ENCODE assay signal across 14 mouse cellular contexts in the genomic region with DNA sequence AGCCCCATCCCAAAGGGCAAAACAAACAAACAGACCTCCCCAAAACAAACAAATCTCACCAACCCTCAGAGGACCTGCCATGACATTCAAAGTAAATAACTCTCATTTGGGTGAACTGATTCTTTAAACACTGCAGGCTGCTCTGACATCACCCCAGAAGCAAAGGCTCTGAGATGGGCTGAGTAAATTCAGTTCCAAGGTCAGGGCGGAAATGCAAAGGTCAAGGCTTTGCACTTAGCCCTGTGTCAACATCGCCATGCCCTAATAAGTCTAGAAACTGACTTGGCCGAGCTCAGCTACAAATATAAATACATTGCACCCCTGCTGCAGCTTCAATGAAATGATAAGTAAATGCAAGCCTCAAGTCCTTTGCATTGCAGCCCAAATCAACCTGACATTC.
A peak's percentile ranks its signal among the peaks of the same experiment; 100 is the strongest.
DNase-seq lines count a peak whose midpoint lies in the region; ATAC-seq lines count a peak whose summit lies in the region.
"Had no signal": no experiment of that assay in that cellular context is flagged by ENCODE, and none has a peak within 500 bp of the region (broad histone marks: within the 10 kb centered on the region; RNA-seq: fewer than 3 reads in every experiment).

No protein-coding gene starts in this region.

- ATAC-seq in kidney, embryonic 15.5 days (replicated peaks; ENCODE audit: low FRiP score), result no peak
- ATAC-seq in liver, embryonic 12.5 days, result no peak
- ATAC-seq in stomach, embryonic 15.5 days (ENCODE audit: insufficient read depth, low FRiP score, low read depth), result no peak
- ATAC-seq: inflammation-experienced regulatory T-cells, adult 6 months had no signal

- WGBS in kidney, embryonic 15.5 days, result 26% methylated on average over 3 of the region's 3 CpGs
- 37% methylated on average over 3 of the region's 3 CpGs for WGBS in liver, embryonic 12.5 days (ENCODE audit: insufficient replicate concordance)
- whole genome bisulfite sequencing in stomach, embryonic 15.5 days, result 32% methylated on average over 3 of the region's 3 CpGs

- H3K27me3 ChIP-seq in kidney, embryonic 15.5 days, result no peaks in the 10 kb centered on the region
- no peaks in the 10 kb centered on the region for H3K27me3 ChIP-seq in liver, embryonic 12.5 days (replicated peaks)
- H3K27me3 ChIP-seq in stomach, embryonic 15.5 days (replicated peaks), result no peaks in the 10 kb centered on the region
- H3K27me3 ChIP-seq: heart, embryonic 13.5 days had no signal

- peaks cover 32% of the 10 kb centered on the region for H3K4me1 ChIP-seq in kidney, embryonic 15.5 days
- no peaks in the 10 kb centered on the region for H3K4me1 ChIP-seq in liver, embryonic 12.5 days
- H3K4me1 ChIP-seq in stomach, embryonic 15.5 days, result peaks cover 15% of the 10 kb centered on the region; the same call in 1 of the 2 replicates

- no peak overlapping the region for H3K9ac ChIP-seq in kidney, embryonic 15.5 days
- no peak overlapping the region for H3K9ac ChIP-seq in liver, embryonic 12.5 days
- H3K9ac ChIP-seq in stomach, embryonic 15.5 days, result no peak overlapping the region
- H3K9ac ChIP-seq: forebrain, embryonic 12.5 days; heart, embryonic 13.5 days had no signal

- peak; percentile 13 for DNase-seq in kidney, adult 18-20 months
- DNase-seq in embryo, embryonic 9.5 days (ENCODE audit: extremely low spot score), result peak; percentile 35
- DNase-seq in right cerebral cortex, postnatal 36 days (ENCODE audit: low spot score in 2 of 2), result no peak
- DNase-seq in layer of hippocampus, adult 18-20 months (ENCODE audit: low spot score in 2 of 2), result no peak
- no peak for DNase-seq in urinary bladder, postnatal 10 days (ENCODE audit: low spot score)
- DNase-seq: gastrocnemius, postnatal 10 days; thymus, postnatal 36 days had no signal

- H3K27ac ChIP-seq in kidney, embryonic 15.5 days, result no peak overlapping the region
- peak overlapping the region; percentile 48; the same call in 1 of the 2 replicates for H3K27ac ChIP-seq in liver, embryonic 12.5 days
- H3K27ac ChIP-seq in stomach, embryonic 15.5 days, result peak overlapping the region; percentile 3; the same call in 1 of the 2 replicates
- H3K27ac ChIP-seq: forebrain, embryonic 12.5 days; heart, embryonic 13.5 days had no signal

- no peak overlapping the region for H3K4me2 ChIP-seq in kidney, embryonic 15.5 days
- no peak overlapping the region for H3K4me2 ChIP-seq in liver, embryonic 12.5 days
- H3K4me2 ChIP-seq in stomach, embryonic 15.5 days, result no peak overlapping the region
- H3K4me2 ChIP-seq: forebrain, embryonic 12.5 days; heart, embryonic 13.5 days had no signal

- no peaks in the 10 kb centered on the region for H3K36me3 ChIP-seq in kidney, embryonic 15.5 days
- no peaks in the 10 kb centered on the region for H3K36me3 ChIP-seq in liver, embryonic 12.5 days
- H3K36me3 ChIP-seq in stomach, embryonic 15.5 days, result no peaks in the 10 kb centered on the region
- H3K36me3 ChIP-seq: forebrain, embryonic 12.5 days; heart, embryonic 13.5 days had no signal

- no peak overlapping the region for H3K4me3 ChIP-seq in kidney, embryonic 15.5 days (replicated peaks)
- no peak overlapping the region for H3K4me3 ChIP-seq in liver, embryonic 12.5 days
- H3K4me3 ChIP-seq in stomach, embryonic 15.5 days (replicated peaks), result no peak overlapping the region
- H3K4me3 ChIP-seq: forebrain, embryonic 12.5 days; heart, embryonic 13.5 days; myocyte had no signal

- H3K9me3 ChIP-seq in kidney, embryonic 15.5 days (replicated peaks), result no peaks in the 10 kb centered on the region
- no peaks in the 10 kb centered on the region for H3K9me3 ChIP-seq in liver, embryonic 12.5 days (replicated peaks)
- no peaks in the 10 kb centered on the region for H3K9me3 ChIP-seq in stomach, embryonic 15.5 days
- H3K9me3 ChIP-seq: forebrain, embryonic 12.5 days; heart, embryonic 13.5 days had no signal

Comparison
In these comparisons a context has a peak if more than half of its experiments do, and no peak if none do; other contexts are left out.
1. DNase-seq: peak in kidney, adult 18-20 months (single experiment) and embryo, embryonic 9.5 days (single experiment); none in right cerebral cortex, postnatal 36 days (0 of 2), layer of hippocampus, adult 18-20 months (0 of 2) and urinary bladder, postnatal 10 days (single experiment).